ENCODE assay signal across 7 mouse cellular contexts in the genomic region with DNA sequence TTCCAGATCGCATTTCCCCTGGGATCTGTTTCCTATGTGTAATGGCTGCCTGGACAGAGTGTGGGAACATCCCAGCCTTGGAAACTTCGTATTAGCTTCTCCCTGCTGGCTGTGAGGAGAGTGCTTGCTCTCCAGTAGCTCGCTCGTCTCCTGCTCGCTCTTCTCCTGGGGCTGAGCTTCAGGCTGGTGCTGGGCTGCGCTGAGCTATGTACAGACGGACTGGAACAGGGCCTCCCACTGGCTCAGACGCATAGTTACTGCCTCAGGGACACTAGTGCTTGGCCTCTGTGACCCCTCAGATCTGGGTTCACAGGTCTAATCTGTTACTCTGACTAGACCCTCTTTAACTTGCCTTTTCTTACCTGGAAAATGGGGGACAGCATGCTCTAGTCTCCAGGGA. TPM values are rescaled to one million over a fixed set of nuclear protein-coding genes. Genes with fewer than 3 reads are reported as not detected.
DNase-seq lines count a peak whose midpoint lies in the region; ATAC-seq lines count a peak whose summit lies in the region.

No protein-coding gene starts in this region.

- no peaks in the 10 kb centered on the region for H3K9me3 ChIP-seq in heart, embryonic 16.5 days (replicated peaks; ENCODE audit: control insufficient read depth, low read length)
- no peaks in the 10 kb centered on the region for H3K9me3 ChIP-seq in embryonic facial prominence, embryonic 10.5 days
- H3K9me3 ChIP-seq in limb, embryonic 15.5 days, result no peaks in the 10 kb centered on the region

- H3K4me3 ChIP-seq in heart, embryonic 16.5 days (ENCODE audit: low read length), result peak overlapping the region; percentile 91
- peak overlapping the region; percentile 81; the same call in 1 of the 2 replicates for H3K4me3 ChIP-seq in embryonic facial prominence, embryonic 10.5 days
- no peak overlapping the region for H3K4me3 ChIP-seq in limb, embryonic 15.5 days

- H3K36me3 ChIP-seq in heart, embryonic 16.5 days (ENCODE audit: control insufficient read depth, insufficient read depth), result peaks cover 27% of the 10 kb centered on the region; the same call in 1 of the 2 replicates
- peaks cover 63% of the 10 kb centered on the region for H3K36me3 ChIP-seq in embryonic facial prominence, embryonic 10.5 days (replicated peaks)
- H3K36me3 ChIP-seq in limb, embryonic 15.5 days, result peaks cover 5% of the 10 kb centered on the region; the same call in 1 of the 2 replicates

- peak overlapping the region; percentile 82 for H3K9ac ChIP-seq in heart, embryonic 16.5 days (ENCODE audit: low read length)
- H3K9ac ChIP-seq in limb, embryonic 15.5 days, result no peak overlapping the region

- DNase-seq in heart, adult 11 months, result no peak
- peak; percentile 30 for DNase-seq in CD4-positive helper T cell, adult 2 months (ENCODE audit: low read depth, low spot score)
- no peak for DNase-seq in embryonic facial prominence, embryonic 10.5 days (ENCODE audit: low spot score)
- DNase-seq in ovary, postnatal 10 days (ENCODE audit: low spot score), result no peak
- DNase-seq in cerebellum, postnatal 4 days (ENCODE audit: low spot score in 2 of 2), result no peak

- H3K4me2 ChIP-seq in heart, embryonic 16.5 days (ENCODE audit: low read depth, low read length), result peak overlapping the region; percentile 91
- no peak overlapping the region for H3K4me2 ChIP-seq in limb, embryonic 15.5 days

- peak overlapping the region; percentile 58 for H3K27ac ChIP-seq in heart, embryonic 16.5 days (ENCODE audit: low read length)
- 0 out of 2 replicates have a peak overlapping the region, but pooled peaks have one; percentile 7 for H3K27ac ChIP-seq in embryonic facial prominence, embryonic 10.5 days (replicated peaks)
- peak overlapping the region; percentile 19; the same call in 1 of the 2 replicates for H3K27ac ChIP-seq in limb, embryonic 15.5 days

- H3K4me1 ChIP-seq in heart, embryonic 16.5 days (ENCODE audit: control insufficient read depth, insufficient read depth, low read length), result peaks cover 71% of the 10 kb centered on the region
- peaks cover 81% of the 10 kb centered on the region for H3K4me1 ChIP-seq in embryonic facial prominence, embryonic 10.5 days
- H3K4me1 ChIP-seq in limb, embryonic 15.5 days, result peaks cover 70% of the 10 kb centered on the region

- no peaks in the 10 kb centered on the region for H3K27me3 ChIP-seq in heart, embryonic 16.5 days (ENCODE audit: control insufficient read depth, insufficient read depth, low read length)
- peaks cover 19% of the 10 kb centered on the region for H3K27me3 ChIP-seq in embryonic facial prominence, embryonic 10.5 days (replicated peaks; ENCODE audit: low read depth, poor library complexity, severe bottlenecking)
- H3K27me3 ChIP-seq in limb, embryonic 15.5 days, result peaks cover 7% of the 10 kb centered on the region

- no peak for ATAC-seq in heart, embryonic 16.5 days (replicated peaks; ENCODE audit: extremely low read depth, insufficient read depth, low FRiP score)
- ATAC-seq in limb, embryonic 15.5 days (ENCODE audit: insufficient number of reproducible peaks, low FRiP score, low TSS enrichment, low read depth), result no peak

- 52% methylated on average over 8 of the region's 8 CpGs for WGBS in heart, embryonic 16.5 days
- WGBS in embryonic facial prominence, embryonic 10.5 days, result 72% methylated on average over 8 of the region's 8 CpGs
- WGBS in limb, embryonic 15.5 days, result 74% methylated on average over 8 of the region's 8 CpGs

RNA-seq across cellular contexts. Expression of a gene that starts 4.1 kb away (rescaled TPM):
- polyA plus RNA-seq in heart, embryonic 16.5 days (2015; fragmentation: Nextera tagmentation; extraction: Ambion mirVana), result 130 and 146 TPM in 2 replicates
- polyA plus RNA-seq in embryonic facial prominence, embryonic 10.5 days (2016; fragmentation: Nextera tagmentation; extraction: Ambion mirVana), result 85.7 and 95.6 TPM in 2 replicates
- 21.9 and 37.9 TPM in 2 replicates for polyA plus RNA-seq in limb, embryonic 15.5 days (2015; fragmentation: Nextera tagmentation; extraction: Ambion mirVana)

RNA-seq across cellular contexts. Expression of a gene that starts 24.5 kb away (rescaled TPM):
- polyA plus RNA-seq in heart, embryonic 16.5 days (2015; fragmentation: Nextera tagmentation; extraction: Ambion mirVana), result 95.8 and 103 TPM in 2 replicates
- polyA plus RNA-seq in embryonic facial prominence, embryonic 10.5 days (2016; fragmentation: Nextera tagmentation; extraction: Ambion mirVana), result 176 and 179 TPM in 2 replicates
- 112 and 115 TPM in 2 replicates for polyA plus RNA-seq in limb, embryonic 15.5 days (2015; fragmentation: Nextera tagmentation; extraction: Ambion mirVana)

RNA-seq across cellular contexts. Expression of a gene that starts 46.9 kb away (rescaled TPM):
- polyA plus RNA-seq in heart, embryonic 16.5 days (2015; fragmentation: Nextera tagmentation; extraction: Ambion mirVana), result 0.69 and 1.6 TPM in 2 replicates
- polyA plus RNA-seq in embryonic facial prominence, embryonic 10.5 days (2016; fragmentation: Nextera tagmentation; extraction: Ambion mirVana), result 0.26 and 0.46 TPM in 2 replicates
- 3.4 and 3.8 TPM in 2 replicates for polyA plus RNA-seq in limb, embryonic 15.5 days (2015; fragmentation: Nextera tagmentation; extraction: Ambion mirVana)

Comparison
In these comparisons a context has a peak if more than half of its experiments do, and no peak if none do; other contexts are left out.
1. H3K27ac ChIP-seq: peak in every context shown above with its lines; median percentile 58 in heart, embryonic 16.5 days; 19 in limb, embryonic 15.5 days; 7 in embryonic facial prominence, embryonic 10.5 days.